In genomic region chr6:15865271-15865670, GRCm38 (mm10) we compare ENCODE assay signal across 14 mouse cellular contexts.
"Had no signal": no experiment of that assay in that cellular context is flagged by ENCODE, and none has a peak within 500 bp of the region (broad histone marks: within the 10 kb centered on the region; RNA-seq: fewer than 3 reads in every experiment).

No protein-coding gene starts in this region.

- DNase-seq: kidney, postnatal 25 days; layer of hippocampus, adult 9-11 months; layer of hippocampus, postnatal 36 days; liver, embryonic 13.5 days; liver, postnatal 0 days; lung, postnatal 14 days; midbrain, embryonic 14.5 days; right cerebral cortex, adult 18-20 months; right cerebral cortex, postnatal 25 days; thymus, postnatal 36 days had no signal

- H3K9me3 ChIP-seq: limb, embryonic 15.5 days; liver, embryonic 13.5 days; lung, embryonic 15.5 days; neural tube, embryonic 15.5 days had no signal

- H3K4me1 ChIP-seq: limb, embryonic 15.5 days; liver, embryonic 13.5 days; lung, embryonic 15.5 days; neural tube, embryonic 15.5 days had no signal

- ATAC-seq: liver, postnatal 0 days had no signal

- H3K27me3 ChIP-seq: limb, embryonic 15.5 days; liver, embryonic 13.5 days; lung, embryonic 15.5 days; neural tube, embryonic 15.5 days had no signal

- H3K27ac ChIP-seq: limb, embryonic 15.5 days; liver, embryonic 13.5 days; lung, embryonic 15.5 days; neural tube, embryonic 15.5 days had no signal

- H3K4me3 ChIP-seq: limb, embryonic 15.5 days; liver, embryonic 13.5 days; lung, embryonic 15.5 days; myocyte; neural tube, embryonic 15.5 days had no signal

- H3K9ac ChIP-seq: limb, embryonic 15.5 days; liver, embryonic 13.5 days; liver, postnatal 0 days; lung, embryonic 15.5 days; neural tube, embryonic 15.5 days had no signal

- H3K4me2 ChIP-seq: limb, embryonic 15.5 days; liver, embryonic 13.5 days; lung, embryonic 15.5 days; neural tube, embryonic 15.5 days had no signal

- H3K36me3 ChIP-seq: limb, embryonic 15.5 days; liver, embryonic 13.5 days; lung, embryonic 15.5 days; neural tube, embryonic 15.5 days had no signal
